Mouse (Mus musculus) B cell, adult (primary cell): ENCODE results near the gene Gm128. TPM values are rescaled to one million over a fixed set of nuclear protein-coding genes. Genes with fewer than 3 reads are reported as not detected.

Source experiments
- total RNA-seq: library from RNA; stranded (reverse); gene quantifications from 4 replicates; pipeline ENCODE4 v1.2.4, GENCODE M21; 2023; ENCODE audit not compliant: inconsistent age

Gm128 gene
- total RNA-seq: not detected in 4 replicates

DNA sequence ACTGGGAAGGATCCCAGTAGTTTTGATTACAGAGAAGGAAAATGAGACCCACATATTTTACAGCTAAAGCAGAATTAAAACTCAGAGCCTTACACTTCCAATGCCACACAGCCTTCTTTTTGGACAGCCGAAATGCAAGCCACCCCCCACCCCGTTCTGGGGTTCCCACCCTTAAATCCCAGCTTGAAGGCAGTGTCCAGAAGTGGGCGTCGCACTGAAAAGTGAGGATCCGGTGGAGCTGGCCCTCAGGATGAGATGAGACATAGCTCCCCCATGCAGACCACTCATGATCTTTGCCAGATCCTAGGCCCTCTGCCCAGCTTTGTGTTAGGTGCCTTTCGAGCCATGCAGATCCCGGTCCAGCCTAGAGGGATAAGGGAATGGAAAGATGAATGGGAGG is at the start of gene Gm128:
Gene Gm128 (minus strand): TSS at position 101 of the 400 bp plus-strand sequence.

DNA sequence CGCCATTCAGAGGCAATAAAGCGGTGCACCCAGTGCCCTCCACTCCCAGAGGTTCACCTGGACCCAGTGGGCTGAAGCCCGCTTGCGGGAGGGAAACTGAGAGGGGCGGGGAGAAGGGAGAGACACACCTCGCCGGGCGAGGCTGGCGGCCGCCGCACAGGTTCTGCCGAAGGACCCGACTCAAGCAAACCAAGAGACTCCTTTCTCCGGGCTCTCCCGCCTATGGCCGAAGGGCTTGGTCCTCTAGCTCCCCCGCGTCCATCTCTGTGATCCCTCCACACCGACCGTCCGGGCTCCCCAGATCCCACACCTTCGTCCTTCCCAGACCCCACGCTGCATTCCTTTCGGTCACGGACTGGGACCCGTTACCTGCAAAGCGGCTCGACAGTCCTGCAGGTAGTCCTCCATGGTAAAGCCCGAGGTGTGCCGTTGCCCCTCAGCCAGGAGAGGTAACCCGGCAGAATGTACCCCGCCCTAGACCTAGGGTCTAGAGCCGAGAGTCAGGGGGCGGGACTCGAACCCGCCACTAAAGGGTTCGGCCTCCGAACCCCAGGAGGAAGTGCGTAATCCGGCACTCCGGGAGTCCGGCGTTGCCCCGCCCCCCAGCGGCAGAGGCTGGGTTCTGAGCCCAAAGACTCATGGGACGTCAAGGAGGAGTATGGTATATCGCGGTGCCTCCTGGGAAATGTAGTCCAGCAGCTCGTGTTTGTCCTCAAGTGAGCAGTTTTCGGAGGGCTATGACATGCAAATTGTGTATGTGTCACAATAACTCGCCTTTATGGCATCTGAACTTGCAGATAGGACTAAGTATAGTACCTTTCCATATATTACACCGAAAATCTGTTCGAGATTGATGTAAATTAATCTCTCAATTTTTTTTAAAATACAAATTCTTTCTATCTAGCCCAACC is 40.1 kb upstream of the Gm128 start, which contains the start of the genes Mindy1 and Prune1:
Gene Mindy1 (plus strand): TSS at position 130 of the 911 bp plus-strand sequence.
Gene Prune1 (minus strand): TSS at position 861 of the 911 bp plus-strand sequence.

DNA sequence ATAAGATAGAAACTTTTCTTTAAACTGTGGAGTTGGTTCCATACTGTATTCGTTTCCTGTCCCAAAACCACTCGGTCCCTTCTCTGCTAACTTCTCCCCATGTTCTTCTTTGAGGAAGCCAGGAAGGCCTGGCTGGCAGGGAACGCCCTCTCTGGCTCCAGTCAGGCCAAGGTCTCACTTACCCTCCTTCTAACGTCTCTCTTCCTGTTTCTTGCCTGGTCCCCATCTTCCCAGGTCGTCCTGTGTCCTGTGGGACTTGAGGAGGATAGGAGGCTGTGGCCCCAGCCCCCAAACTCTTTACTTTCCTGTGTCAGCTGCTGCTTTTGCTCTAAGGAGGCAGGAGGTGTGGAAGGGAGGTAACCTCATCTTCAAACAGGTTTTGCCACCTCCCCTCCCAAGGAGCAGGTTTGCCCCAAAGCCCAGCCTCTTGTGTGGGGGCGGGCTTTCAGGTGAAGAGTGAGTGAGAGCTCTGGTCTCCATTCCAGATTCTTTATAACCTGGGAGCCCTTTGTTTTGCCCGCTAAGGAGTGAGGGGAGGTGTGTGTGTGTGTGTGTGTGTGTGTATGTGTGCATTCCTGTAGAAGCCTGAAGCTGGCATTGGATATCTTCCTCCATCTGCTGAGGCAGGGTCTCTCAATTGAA is 9.5 kb upstream of the Gm128 start, which contains the start of gene Bnipl:
Gene Bnipl (minus strand): TSS at position 411 of the 642 bp plus-strand sequence.

DNA sequence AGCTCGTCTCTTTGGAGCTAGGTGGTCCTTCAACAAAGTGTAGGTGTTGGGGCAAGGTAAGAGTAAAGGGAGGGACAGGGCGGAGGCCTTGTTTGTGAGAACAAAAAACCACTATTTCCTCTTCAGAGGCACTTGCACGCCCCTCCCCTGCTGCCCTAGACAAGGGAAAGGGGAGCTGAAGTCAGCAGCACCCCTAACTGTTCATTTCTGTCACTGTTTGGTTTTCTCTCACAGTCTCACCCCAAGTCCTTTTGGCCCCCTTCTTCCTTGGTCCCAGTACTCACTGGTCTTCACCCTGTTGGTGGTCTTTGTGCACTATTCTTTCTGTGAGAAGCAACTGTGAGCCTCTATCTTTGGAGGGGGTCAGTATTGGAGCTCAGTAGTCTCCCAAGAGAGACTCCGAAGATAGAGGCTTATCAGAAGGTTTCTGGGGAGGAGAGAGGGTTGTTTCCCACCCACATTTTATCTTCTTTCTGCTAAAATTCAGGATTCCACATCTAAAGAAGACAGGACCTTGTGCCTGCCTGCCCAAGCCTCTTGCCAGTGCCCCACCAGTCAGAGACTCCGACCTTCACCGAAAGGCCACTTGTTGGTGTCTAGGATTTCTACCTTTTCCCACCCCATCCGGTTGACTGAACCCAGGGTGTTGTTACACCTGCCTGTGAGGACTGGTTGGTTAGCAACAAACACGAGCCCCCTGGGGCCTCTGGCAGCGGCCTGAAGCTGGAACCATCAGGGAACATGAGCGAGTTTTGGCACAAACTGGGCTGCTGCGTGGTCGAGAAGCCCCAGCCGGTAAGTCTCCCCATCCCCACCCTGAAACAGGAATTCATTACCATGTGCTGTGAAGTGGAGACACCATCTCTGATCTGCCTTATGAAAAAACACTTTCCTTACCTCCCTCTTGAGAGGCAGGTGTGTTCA is 9.8 kb downstream of the Gm128 start, which contains the start of gene Mllt11:
Gene Mllt11 (minus strand): TSS at position 874 of the 924 bp plus-strand sequence.

DNA sequence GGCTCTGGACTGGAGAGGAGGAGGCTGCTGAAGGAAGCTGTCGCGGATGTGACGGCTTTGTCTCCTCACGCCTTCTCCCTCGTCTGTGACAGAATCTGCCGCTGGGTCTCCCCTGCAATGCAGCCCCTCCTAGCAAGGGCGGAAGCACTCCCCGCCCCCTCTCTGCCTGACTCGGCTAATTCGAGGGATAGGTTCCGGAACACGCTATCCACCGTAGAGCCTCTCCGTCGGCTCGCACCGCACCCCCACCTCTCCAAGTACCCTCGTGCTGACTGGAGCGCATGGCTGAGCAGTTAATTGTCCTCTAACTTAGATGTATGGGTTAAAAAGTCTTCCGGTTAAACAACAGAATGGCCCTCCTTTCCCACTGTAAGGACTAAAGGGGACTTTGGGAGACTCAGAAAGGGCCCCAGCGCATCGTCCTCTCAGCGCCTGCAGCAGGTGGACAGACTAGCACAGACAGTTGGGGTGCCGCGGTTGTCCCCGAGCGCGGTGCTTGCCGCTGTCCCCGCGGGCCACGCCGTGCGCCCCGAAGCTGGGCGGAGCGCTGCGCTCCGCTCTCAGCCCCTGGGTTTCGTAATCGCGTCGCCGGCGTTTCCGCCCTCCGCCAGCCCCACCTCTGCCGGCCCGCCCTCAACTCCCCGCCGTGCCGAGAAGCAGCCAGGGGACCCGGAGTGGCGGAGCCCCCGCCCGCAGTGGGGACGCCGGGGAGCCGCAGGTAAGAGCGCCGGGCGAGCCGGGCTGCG is 13.1 kb downstream of the Gm128 start, which contains the start of gene Cdc42se1:
Gene Cdc42se1 (plus strand): TSS at position 585 of the 746 bp plus-strand sequence.

DNA sequence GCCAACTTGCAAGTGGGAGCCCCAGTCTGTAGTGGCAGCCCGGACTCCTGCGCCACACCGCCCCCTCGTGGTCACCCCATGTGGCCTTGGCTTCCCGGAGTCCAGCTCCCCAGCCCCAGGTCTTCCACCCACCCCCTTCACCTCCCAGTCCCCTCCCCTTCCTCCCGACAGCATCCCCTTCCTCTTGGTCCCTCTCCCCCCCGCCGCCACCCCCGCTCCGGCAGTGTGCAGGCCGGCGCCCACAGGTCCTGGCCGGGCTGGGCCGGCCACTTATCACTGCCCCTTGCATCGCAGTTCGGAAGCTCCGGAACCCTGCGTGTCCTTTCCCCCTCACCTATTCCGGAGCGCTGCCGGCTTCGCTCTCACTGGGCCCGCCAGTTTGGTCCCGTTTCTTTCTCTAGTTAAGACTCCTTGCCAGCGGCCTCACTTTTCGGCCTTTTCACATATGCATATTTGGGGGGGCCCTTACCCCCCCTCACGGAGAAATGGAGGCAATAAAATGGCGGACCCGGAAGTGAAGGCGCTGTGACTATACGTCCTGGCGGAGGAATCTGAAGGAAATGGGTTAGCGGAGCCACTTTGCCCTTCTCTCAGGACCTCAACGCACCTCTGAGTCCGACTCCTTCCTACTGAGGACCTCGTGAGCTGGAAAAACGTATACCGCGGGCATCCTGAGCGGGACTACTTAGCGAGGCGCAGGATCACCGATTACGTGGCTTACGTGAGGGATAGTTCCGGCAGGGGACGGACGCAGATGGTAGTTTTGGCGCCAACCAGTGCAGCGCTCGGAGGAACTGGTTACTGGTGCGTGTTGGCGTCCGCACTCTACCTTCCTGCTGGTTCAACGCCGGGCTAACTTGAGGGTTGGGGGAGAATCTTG is 23.9 kb downstream of the Gm128 start, which contains the start of gene Gabpb2:
Gene Gabpb2 (minus strand): TSS at position 662 of the 880 bp plus-strand sequence.

Other genes with a start within 250 kb of the Gm128 start
- gene Zfp687, start 226.2 kb downstream of the Gm128 start, total RNA-seq: 44.0 to 63.8 TPM (median 53.7 TPM) in 4 replicates
- gene Psmd4, start 199.0 kb downstream of the Gm128 start, total RNA-seq: 124 to 144 TPM (median 133 TPM) in 4 replicates
- 33.7 to 38.4 TPM (median 36.5 TPM) in 4 replicates for gene Pip5k1a, start 134.7 kb downstream of the Gm128 start, total RNA-seq
- 53.3 to 68.2 TPM (median 62.1 TPM) in 4 replicates for gene Vps72, start 130.6 kb downstream of the Gm128 start, total RNA-seq
- 1.5 to 4.0 TPM (median 2.2 TPM) in 4 replicates for gene Tmod4, start 117.1 kb downstream of the Gm128 start, total RNA-seq
- gene Scnm1, start 107.6 kb downstream of the Gm128 start, total RNA-seq: 57.3 to 78.5 TPM (median 59.9 TPM) in 4 replicates
- 5.3 to 7.8 TPM (median 6.3 TPM) in 4 replicates for gene Lysmd1, start 107.5 kb downstream of the Gm128 start, total RNA-seq
- gene Tnfaip8l2, start 99.2 kb downstream of the Gm128 start, total RNA-seq: 24.3 to 35.2 TPM (median 28.0 TPM) in 4 replicates
- 0.18 to 1.1 TPM (median 0.54 TPM) in 3 of 4 replicates, not detected in the other for gene Sema6c, start 81.1 kb downstream of the Gm128 start, total RNA-seq
- 66.4 to 77.9 TPM (median 74.8 TPM) in 4 replicates for gene Gabpb2, start 23.7 kb downstream of the Gm128 start, total RNA-seq
- gene Cdc42se1, start 12.9 kb downstream of the Gm128 start, total RNA-seq: 193 to 216 TPM (median 202 TPM) in 4 replicates
- 4.9 to 8.2 TPM (median 7.6 TPM) in 4 replicates for gene Mllt11, start 9.4 kb downstream of the Gm128 start, total RNA-seq
- not detected in 4 replicates for gene Bnipl, start 9.6 kb upstream of the Gm128 start, total RNA-seq
- gene Mindy1, start 39.7 kb upstream of the Gm128 start, total RNA-seq: 32.4 to 40.2 TPM (median 36.0 TPM) in 4 replicates
- gene Prune1, start 40.5 kb upstream of the Gm128 start, total RNA-seq: 9.9 to 11.6 TPM (median 11.1 TPM) in 4 replicates
- 1.2 to 2.2 TPM (median 2.0 TPM) in 4 replicates for gene Anxa9, start 65.6 kb upstream of the Gm128 start, total RNA-seq
- 121 to 134 TPM (median 130 TPM) in 4 replicates for gene Cers2, start 73.2 kb upstream of the Gm128 start, total RNA-seq
- 31.4 to 38.1 TPM (median 33.0 TPM) in 4 replicates for gene Setdb1, start 115.6 kb upstream of the Gm128 start, total RNA-seq
- not detected in 4 replicates for gene 4930558C23Rik, start 161.2 kb upstream of the Gm128 start, total RNA-seq
- gene Arnt, start 192.8 kb upstream of the Gm128 start, total RNA-seq: 79.2 to 85.4 TPM (median 82.6 TPM) in 4 replicates